Mouse (Mus musculus): ENCODE measurements at regions not wholly inside any gene's neighbourhood (a gene's known extent, or its start where the extent isn't known, plus 50 kb on each side); places are given as distances from the start of the nearest gene placed in this dataset.

DNA sequence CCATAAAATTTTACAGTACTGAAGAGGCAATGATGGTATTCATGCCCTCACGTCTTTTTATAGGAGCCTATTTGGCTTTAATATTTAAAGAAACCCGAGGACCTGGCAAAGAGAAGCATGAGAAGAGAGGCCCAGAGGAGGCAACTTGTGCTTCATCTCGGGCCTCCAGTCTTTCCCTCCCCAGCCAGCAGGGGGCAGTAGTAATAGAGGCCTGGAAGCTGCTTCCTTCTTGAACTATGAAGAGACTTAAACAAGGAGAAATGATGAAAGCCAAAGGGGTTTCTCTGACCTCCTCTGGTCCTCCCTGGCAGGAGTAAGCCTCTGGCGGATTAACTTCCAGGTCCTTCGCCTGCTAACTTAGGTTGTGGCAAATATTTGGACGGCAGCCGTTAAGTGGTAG is 284.5 kb downstream of the Hlx start:
- no peak for TF ChIP-seq USF1 (IDR thresholded peaks at IDR 0.05; ENCODE audit: low read depth, low read length)
- TF ChIP-seq POLR2A (IDR thresholded peaks at IDR 0.05; ENCODE audit: control insufficient read depth in 1 of 2, insufficient read depth in 1 of 2, low read depth in 1 of 2, low read length in 2 of 2, poor library complexity in 1 of 2), result no peak
- TF ChIP-seq CTCF (IDR thresholded peaks at IDR 0.05 in 2 of 3, conservative IDR thresholded peaks at IDR 0.05 in 1 of 3; ENCODE audit: control insufficient read depth in 1 of 3, insufficient read depth in 1 of 3, low read depth in 2 of 3, low read length in 3 of 3, poor library complexity in 1 of 3, severe bottlenecking in 1 of 3), result peak; percentile 64 to 77 (median 75)
- TF ChIP-seq BHLHE40 (IDR thresholded peaks at IDR 0.05; ENCODE audit: borderline replicate concordance, low read depth, low read length), result no peak
- TF ChIP-seq CHD2 (IDR thresholded peaks at IDR 0.05; ENCODE audit: low read length), result no peak
- no peak for TF ChIP-seq RCOR1 (IDR thresholded peaks at IDR 0.05; ENCODE audit: low read depth, low read length)
- TF ChIP-seq NRF1 (IDR thresholded peaks at IDR 0.05; ENCODE audit: insufficient read depth, low read depth, low read length, poor library complexity, severe bottlenecking), result no peak
- TF ChIP-seq E2F4 (IDR thresholded peaks at IDR 0.05; ENCODE audit: borderline replicate concordance, low read depth, low read length), result no peak

All from MEL (cell line).